Mouse (Mus musculus) midbrain, embryonic 13.5 days (tissue): ENCODE measurements at regions not wholly inside any gene's neighbourhood (a gene's known extent, or its start where the extent isn't known, plus 50 kb on each side); places are given as distances from the start of the nearest gene placed in this dataset.

Source experiments
- ATAC-seq: fragments of 200-750 bp; cut with Nextera tagmentation; 2 replicates; pipeline ENCODE4 v1.8.0; 2017; ENCODE audit warnings: mild to moderate bottlenecking, moderate TSS enrichment, moderate library complexity
- H3K27ac ChIP-seq: fragments of 300-500 bp; sonication (generic); 2 replicates; pipeline ENCODE4 v1.5.1; 2015; ENCODE audit warnings: inconsistent platforms, mild to moderate bottlenecking, moderate library complexity
- H3K27me3 ChIP-seq: fragments of 300-500 bp; sonication (generic); 2 replicates; pipeline ENCODE4 v1.6.1; 2015; ENCODE audit warnings: mild to moderate bottlenecking, inconsistent platforms
- H3K36me3 ChIP-seq: fragments of 300-500 bp; sonication (generic); 2 replicates; pipeline ENCODE4 v1.6.1; 2015; ENCODE audit warnings: mild to moderate bottlenecking, inconsistent platforms
- H3K4me1 ChIP-seq: fragments of 300-500 bp; sonication (generic); replicated peaks from 2 replicates; pipeline ENCODE4 v1.6.1; 2015; ENCODE audit warnings: inconsistent platforms
- H3K4me2 ChIP-seq: fragments of 300-500 bp; sonication (generic); replicated peaks from 2 replicates; pipeline ENCODE4 v1.6.1; 2015; ENCODE audit warnings: moderate library complexity, mild to moderate bottlenecking, inconsistent platforms
- H3K4me3 ChIP-seq: fragments of 300-500 bp; sonication (generic); replicated peaks from 2 replicates; pipeline ENCODE4 v1.5.1; 2015; ENCODE audit warnings: mild to moderate bottlenecking, inconsistent platforms
- H3K9ac ChIP-seq: fragments of 300-500 bp; sonication (generic); replicated peaks from 2 replicates; pipeline ENCODE4 v1.6.1; 2015; ENCODE audit warnings: mild to moderate bottlenecking, inconsistent platforms
- H3K9me3 ChIP-seq: fragments of 300-500 bp; sonication (generic); 2 replicates; pipeline ENCODE4 v1.6.1; 2016; ENCODE audit warnings: mild to moderate bottlenecking, inconsistent platforms
- WGBS: fragments of 180-500 bp; shearing (Covaris S2); methylation state at CpG from one replicate; pipeline ENCODE4 v1.1.7; 2015; 5-methylcytosine and 5-hydroxymethylcytosine counted together

- WGBS = 90% methylated on average over 8 of the region's 8 CpGs
- ATAC-seq = no peak
- Histone ChIP-seq H3K4me3 (no peak overlapping the region), H3K9me3 (0 out of 2 replicates have a peak, but pooled peaks cover 3% of the 10 kb centered on the region), H3K27ac (no peak overlapping the region), H3K9ac (no peak overlapping the region), H3K27me3 (no peaks in the 10 kb centered on the region), H3K4me1 (peaks cover 12% of the 10 kb centered on the region), H3K4me2 (no peak overlapping the region), H3K36me3 (no peaks in the 10 kb centered on the region)
Observed at GRCm38 (mm10) chr5:119401915-119402314, 268.6 kb upstream of the Tbx3 start.

GRCm38 (mm10) chr5:119402651-119403050 lies 267.8 kb upstream of the Tbx3 start:
- ATAC-seq = no peak
- no peak overlapping the region for H3K9ac ChIP-seq
- 80% methylated on average over 17 of the region's 17 CpGs for WGBS
- H3K27me3 ChIP-seq = no peaks in the 10 kb centered on the region
- H3K36me3 ChIP-seq = no peaks in the 10 kb centered on the region
- 0 out of 2 replicates have a peak, but pooled peaks cover 3% of the 10 kb centered on the region for H3K9me3 ChIP-seq
- no peak overlapping the region for H3K27ac ChIP-seq
- no peak overlapping the region for H3K4me3 ChIP-seq
- H3K4me1 ChIP-seq = peaks cover 12% of the 10 kb centered on the region
- H3K4me2 ChIP-seq = no peak overlapping the region

GRCm38 (mm10) chr5:119410966-119411365 lies 259.5 kb upstream of the Tbx3 start:
- WGBS = 79% methylated on average over 11 of the region's 11 CpGs
- no peak overlapping the region for H3K9ac ChIP-seq
- H3K4me1 ChIP-seq = no peaks in the 10 kb centered on the region
- ATAC-seq = no peak
- H3K9me3 ChIP-seq = no peaks in the 10 kb centered on the region
- no peak overlapping the region for H3K4me2 ChIP-seq
- no peaks in the 10 kb centered on the region for H3K36me3 ChIP-seq
- no peak overlapping the region for H3K4me3 ChIP-seq
- H3K27me3 ChIP-seq = no peaks in the 10 kb centered on the region
- no peak overlapping the region for H3K27ac ChIP-seq

- 90% methylated on average over 11 of the region's 11 CpGs for WGBS
- no peak for ATAC-seq
Observed at GRCm38 (mm10) chr5:119415835-119416234, 254.6 kb upstream of the Tbx3 start.

GRCm38 (mm10) chr5:119418486-119418885 lies 252.0 kb upstream of the Tbx3 start:
- Histone ChIP-seq H3K9me3 (no peaks in the 10 kb centered on the region), H3K4me1 (no peaks in the 10 kb centered on the region), H3K36me3 (no peaks in the 10 kb centered on the region), H3K4me3 (no peak overlapping the region), H3K9ac (no peak overlapping the region), H3K4me2 (no peak overlapping the region), H3K27ac (no peak overlapping the region), H3K27me3 (no peaks in the 10 kb centered on the region)
- WGBS = 78% methylated on average over 5 of the region's 5 CpGs
- ATAC-seq = no peak

More at GRCm38 (mm10) chr5:119415835-119416234, 254.6 kb upstream of the Tbx3 start:
- Histone ChIP-seq H3K4me3 (no peak overlapping the region), H3K9ac (no peak overlapping the region), H3K27me3 (no peaks in the 10 kb centered on the region), H3K4me1 (no peaks in the 10 kb centered on the region), H3K36me3 (no peaks in the 10 kb centered on the region), H3K27ac (no peak overlapping the region), H3K4me2 (no peak overlapping the region), H3K9me3 (no peaks in the 10 kb centered on the region)

- H3K4me1 ChIP-seq = no peaks in the 10 kb centered on the region
- no peaks in the 10 kb centered on the region for H3K27me3 ChIP-seq
Observed at GRCm38 (mm10) chr5:119427511-119428019, 242.9 kb upstream of the Tbx3 start.

GRCm38 (mm10) chr5:119431271-119431756 lies 239.2 kb upstream of the Tbx3 start:
- WGBS = 91% methylated on average over 9 of the region's 9 CpGs
- Histone ChIP-seq H3K4me3 (no peak overlapping the region), H3K4me1 (no peaks in the 10 kb centered on the region), H3K36me3 (no peaks in the 10 kb centered on the region), H3K4me2 (no peak overlapping the region), H3K27ac (no peak overlapping the region), H3K9ac (no peak overlapping the region), H3K9me3 (no peaks in the 10 kb centered on the region; the same call in 1 of the 2 replicates), H3K27me3 (0 out of 2 replicates have a peak, but pooled peaks cover 2% of the 10 kb centered on the region)
- no peak for ATAC-seq

More at GRCm38 (mm10) chr5:119427511-119428019, 242.9 kb upstream of the Tbx3 start:
- no peaks in the 10 kb centered on the region; the same call in 1 of the 2 replicates for H3K9me3 ChIP-seq
- H3K9ac ChIP-seq = no peak overlapping the region
- H3K4me3 ChIP-seq = no peak overlapping the region
- ATAC-seq = no peak
- WGBS = 88% methylated on average over 12 of the region's 12 CpGs
- no peak overlapping the region for H3K4me2 ChIP-seq
- no peaks in the 10 kb centered on the region for H3K36me3 ChIP-seq
- no peak overlapping the region for H3K27ac ChIP-seq

- Histone ChIP-seq H3K27me3 (0 out of 2 replicates have a peak, but pooled peaks cover 2% of the 10 kb centered on the region), H3K9ac (no peak overlapping the region), H3K4me3 (no peak overlapping the region), H3K9me3 (no peaks in the 10 kb centered on the region), H3K4me1 (no peaks in the 10 kb centered on the region), H3K4me2 (no peak overlapping the region), H3K27ac (no peak overlapping the region), H3K36me3 (no peaks in the 10 kb centered on the region)
- ATAC-seq = no peak
- 67% methylated on average over 7 of the region's 7 CpGs for WGBS
Observed at GRCm38 (mm10) chr5:119434572-119434971, 235.9 kb upstream of the Tbx3 start.

GRCm38 (mm10) chr5:119448494-119448893 lies 222.0 kb upstream of the Tbx3 start:
- Histone ChIP-seq H3K4me2 (no peak overlapping the region), H3K36me3 (no peaks in the 10 kb centered on the region), H3K9ac (no peak overlapping the region), H3K4me3 (no peak overlapping the region), H3K27me3 (no peaks in the 10 kb centered on the region), H3K4me1 (no peaks in the 10 kb centered on the region), H3K9me3 (no peaks in the 10 kb centered on the region), H3K27ac (no peak overlapping the region)
- ATAC-seq = no peak
- 91% methylated on average over 4 of the region's 4 CpGs for WGBS

GRCm38 (mm10) chr5:119449166-119449565 lies 221.3 kb upstream of the Tbx3 start:
- Histone ChIP-seq H3K9me3 (no peaks in the 10 kb centered on the region), H3K4me2 (no peak overlapping the region), H3K36me3 (no peaks in the 10 kb centered on the region), H3K4me1 (no peaks in the 10 kb centered on the region), H3K27ac (no peak overlapping the region), H3K27me3 (no peaks in the 10 kb centered on the region), H3K9ac (no peak overlapping the region), H3K4me3 (no peak overlapping the region)
- ATAC-seq = no peak
- 83% methylated on average over 7 of the region's 7 CpGs for WGBS

GRCm38 (mm10) chr5:119459751-119460150 lies 210.7 kb upstream of the Tbx3 start:
- Histone ChIP-seq H3K4me1 (no peaks in the 10 kb centered on the region), H3K36me3 (no peaks in the 10 kb centered on the region), H3K9ac (no peak overlapping the region), H3K9me3 (no peaks in the 10 kb centered on the region), H3K27me3 (no peaks in the 10 kb centered on the region), H3K4me2 (no peak overlapping the region), H3K4me3 (no peak overlapping the region), H3K27ac (no peak overlapping the region)
- WGBS = 74% methylated on average over 3 of the region's 3 CpGs
- ATAC-seq = no peak

- H3K4me3 ChIP-seq = no peak overlapping the region
- no peaks in the 10 kb centered on the region for H3K9me3 ChIP-seq
- ATAC-seq = no peak
- H3K36me3 ChIP-seq = no peaks in the 10 kb centered on the region
- H3K27ac ChIP-seq = no peak overlapping the region
- H3K27me3 ChIP-seq = no peaks in the 10 kb centered on the region
- WGBS = 50% methylated on average over 14 of the region's 14 CpGs
- H3K4me2 ChIP-seq = no peak overlapping the region
- no peak overlapping the region for H3K9ac ChIP-seq
- H3K4me1 ChIP-seq = no peaks in the 10 kb centered on the region
Observed at GRCm38 (mm10) chr5:119462659-119463530, 207.6 kb upstream of the Tbx3 start.
